Mouse (Mus musculus) stomach, adult 2 months (tissue): Measurements from ENCODE around the gene Rsph10b. TPM values are rescaled to one million over a fixed set of nuclear protein-coding genes. Genes with fewer than 3 reads are reported as not detected.

Experiments used
- polyA plus RNA-seq: library from polyadenylated mRNA; depleted of rRNA; stranded (reverse); fragments of >200 nt; gene quantifications from 2 replicates; pipeline ENCODE4 v1.2.3, GENCODE M21; 2012; rRNA removed

Gene Rsph10b
- polyA plus RNA-seq: not detected in 2 replicates

DNA sequence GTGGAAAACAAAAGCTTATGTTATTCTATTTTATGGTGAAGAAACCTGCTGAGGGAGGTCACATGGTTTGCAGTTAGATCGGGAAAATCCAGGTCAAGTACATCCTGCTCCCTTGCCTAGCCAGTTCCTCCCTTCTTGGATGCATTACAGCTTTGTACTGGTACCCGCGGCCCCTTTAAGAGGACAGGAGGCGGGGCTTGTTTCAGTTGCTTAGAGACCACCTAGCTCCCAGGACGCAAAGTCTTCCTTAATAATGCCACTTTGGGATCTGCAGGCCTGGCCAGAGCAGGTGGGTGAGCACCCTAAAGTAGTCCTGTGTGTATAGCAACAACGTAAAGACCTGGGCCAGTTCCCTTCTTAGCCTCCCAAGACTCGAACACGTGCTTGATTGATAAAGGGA, at the start of gene Rsph10b:
Gene Rsph10b, plus strand, starts transcription at position 205 of the 400 bp plus-strand sequence.

DNA sequence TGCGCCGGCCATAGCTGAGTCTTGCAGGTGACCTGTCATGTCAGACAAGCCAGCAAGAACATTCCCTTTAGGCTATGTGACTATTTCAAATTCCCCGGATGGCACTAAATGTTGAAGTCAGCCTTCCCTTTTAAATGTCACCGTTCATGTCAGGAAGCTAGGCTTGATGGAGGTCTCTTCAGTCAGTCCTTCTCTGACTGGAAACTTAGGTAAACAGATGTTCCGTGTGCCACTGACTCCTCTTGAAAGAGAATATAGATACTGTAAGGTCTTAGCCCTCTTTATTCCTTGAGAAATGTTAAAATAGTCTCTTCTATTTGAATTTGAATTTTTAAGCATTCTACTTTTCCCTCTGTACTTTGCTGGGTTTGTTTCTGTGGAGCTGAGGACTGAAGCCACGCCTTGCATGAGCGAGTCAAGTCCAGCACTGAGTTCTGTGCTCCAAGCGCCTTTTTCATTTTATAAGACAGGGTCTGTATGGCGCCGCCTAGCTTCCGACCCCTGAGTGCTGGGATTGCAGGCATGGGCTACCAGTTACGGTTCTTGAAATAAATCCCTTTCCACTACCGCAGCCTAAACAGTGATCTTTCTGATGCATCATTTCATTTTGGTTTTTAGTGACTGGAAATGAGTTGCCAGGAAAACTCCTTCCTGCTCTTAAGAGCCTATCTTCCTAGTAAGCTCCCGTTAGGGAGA, 35.1 kb upstream of the Rsph10b start, which contains the start of gene Ankrd61:
Gene Ankrd61, minus strand, starts transcription at position 51 of the 696 bp plus-strand sequence.

DNA sequence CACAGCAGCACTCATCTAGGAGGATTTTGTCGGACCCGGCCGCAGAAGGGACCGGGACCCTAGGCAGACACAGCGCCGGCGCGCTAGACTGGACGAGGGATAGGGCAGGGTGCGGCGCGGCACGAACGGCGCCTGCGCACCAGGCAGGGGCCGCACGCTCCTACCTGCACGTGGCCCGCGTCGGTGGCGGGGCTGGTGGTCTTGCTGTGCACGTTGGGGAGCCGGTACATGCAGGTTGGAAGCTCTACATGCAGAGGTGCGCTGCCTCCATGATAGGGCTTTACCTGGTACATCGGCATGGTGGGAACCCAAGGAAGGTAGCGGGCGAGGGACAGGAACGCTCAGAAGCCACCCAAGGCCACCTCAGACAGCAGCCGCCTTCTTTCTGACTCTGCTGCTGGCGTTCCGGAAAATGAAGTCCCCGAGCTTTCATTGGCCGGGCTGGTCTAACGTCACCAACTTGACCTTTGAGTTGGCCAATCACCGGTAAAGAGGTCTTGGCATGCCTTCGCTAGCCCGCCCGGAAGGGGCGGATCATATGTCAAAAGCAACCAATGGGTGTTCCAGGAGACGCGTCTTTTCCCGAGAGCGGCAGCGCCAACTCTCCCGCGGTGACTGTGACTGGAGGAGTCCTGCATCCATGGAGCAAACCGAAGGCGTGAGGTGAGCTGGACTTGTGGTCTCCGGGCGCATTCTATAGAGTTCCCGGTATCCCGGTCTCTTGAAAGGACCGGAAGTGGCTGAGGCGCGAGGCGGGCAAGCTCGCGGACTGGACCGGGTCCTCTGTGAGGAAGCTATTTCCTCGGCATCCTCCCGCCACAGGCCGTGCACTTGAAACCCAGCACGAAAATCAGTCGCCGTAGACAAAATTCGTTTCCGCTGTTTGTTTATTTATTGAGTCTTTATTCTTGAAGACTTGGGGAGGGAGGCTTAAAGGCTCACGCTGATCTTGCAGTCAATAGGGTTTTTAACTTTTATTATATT, 23.1 kb upstream of the Rsph10b start, which contains the start of the genes Aimp2 and Pms2:
Gene Aimp2, minus strand, starts transcription at position 431 of the 984 bp plus-strand sequence.
Gene Pms2, plus strand, starts transcription at position 548 of the 984 bp plus-strand sequence.

DNA sequence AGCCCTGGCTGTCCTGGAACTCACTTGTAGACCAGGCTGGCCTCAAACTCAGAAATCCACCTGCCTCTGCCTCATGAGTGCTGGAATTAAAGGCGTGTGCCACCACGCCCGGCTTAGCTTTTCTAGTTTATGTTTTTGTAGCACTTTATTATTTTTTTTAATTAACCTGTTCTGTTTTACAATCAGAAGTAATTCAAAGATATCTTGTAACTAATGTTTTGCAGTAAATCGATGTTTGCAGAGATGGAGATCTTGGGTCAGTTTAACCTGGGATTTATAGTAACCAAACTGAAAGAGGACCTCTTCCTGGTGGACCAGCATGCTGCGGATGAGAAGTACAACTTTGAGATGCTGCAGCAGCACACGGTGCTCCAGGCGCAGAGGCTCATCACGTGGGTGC, 5.0 kb upstream of the Rsph10b start, which contains the start of gene Gm42421:
Gene Gm42421, plus strand, starts transcription at position 301 of the 400 bp plus-strand sequence.

DNA sequence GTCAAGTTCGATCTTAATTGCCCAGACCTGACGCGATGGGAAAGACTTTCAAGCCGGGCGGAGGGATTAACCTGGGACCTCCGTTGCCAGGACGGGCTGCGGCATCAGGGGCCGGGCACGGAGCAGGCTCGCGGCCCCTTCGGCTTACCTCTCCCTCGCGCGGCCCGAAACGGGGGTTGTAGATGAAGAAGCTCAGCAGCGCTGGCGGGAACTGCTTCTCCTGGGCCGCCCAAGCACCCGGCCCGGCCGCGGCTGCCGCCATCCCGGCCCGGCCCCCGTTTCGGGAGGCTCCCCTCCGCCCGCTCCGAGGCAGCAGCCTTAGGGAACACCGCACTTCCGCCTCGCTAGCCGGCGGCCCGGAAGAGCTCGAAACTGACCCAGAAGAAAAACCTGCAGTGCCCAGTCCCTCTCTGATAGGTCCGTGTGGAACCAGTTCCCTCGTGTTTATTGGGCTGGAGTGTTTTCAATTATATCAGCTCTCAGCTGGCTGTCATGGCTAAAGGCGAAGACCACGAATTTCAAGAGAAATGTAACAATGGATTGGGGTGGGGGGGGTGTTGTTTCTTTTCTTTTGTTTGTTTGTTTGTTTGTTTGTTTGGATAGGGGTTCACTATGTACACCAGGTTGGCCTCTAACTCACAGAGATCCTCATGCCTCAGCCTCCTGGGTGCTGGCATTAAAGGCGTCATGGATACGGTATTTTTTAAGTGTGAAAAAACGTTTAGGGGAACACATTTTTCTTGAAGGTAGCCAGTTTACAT, 81.9 kb downstream of the Rsph10b start, which contains the start of gene Ccz1:
Gene Ccz1, minus strand, starts transcription at position 327 of the 761 bp plus-strand sequence.

DNA sequence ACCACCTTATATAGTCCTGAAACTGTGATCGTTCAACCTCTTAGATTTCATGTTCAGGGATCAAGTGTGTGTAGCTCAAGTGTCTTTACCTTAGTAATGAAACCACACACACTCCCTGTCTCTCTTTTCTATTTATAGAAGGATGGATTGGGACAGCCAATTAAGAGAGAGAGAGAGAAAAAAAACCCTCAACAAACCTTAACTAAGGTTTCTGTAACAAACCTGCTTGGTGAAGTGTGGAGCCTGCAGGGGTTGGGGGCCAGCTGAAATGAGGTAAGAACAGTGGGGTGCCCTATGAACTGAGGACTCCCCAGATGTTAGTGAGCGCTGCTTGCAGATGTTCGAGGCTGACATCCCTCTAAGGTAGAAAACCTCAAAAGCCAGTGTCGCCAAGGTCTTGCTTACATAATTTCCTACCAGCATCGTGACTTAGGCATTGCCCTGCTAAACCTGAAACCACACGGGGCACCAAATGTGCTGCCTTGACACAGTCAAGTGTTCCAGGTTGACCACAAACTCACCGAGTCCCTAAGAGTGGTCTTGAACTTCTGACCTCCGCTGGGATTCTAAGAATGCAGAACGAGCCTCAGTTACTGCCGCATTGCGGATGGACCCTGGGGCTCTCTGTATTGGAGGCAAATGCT, 93.9 kb downstream of the Rsph10b start, which contains the start of gene Ocm:
Gene Ocm, minus strand, starts transcription at position 51 of the 644 bp plus-strand sequence.

Other genes starting within 250 kb of the Rsph10b start
- gene Usp42, start 200.8 kb upstream of the Rsph10b start, polyA plus RNA-seq: 2.0 and 2.2 TPM in 2 replicates
- 6.6 and 9.0 TPM in 2 replicates for gene Eif2ak1, start 115.2 kb upstream of the Rsph10b start, polyA plus RNA-seq
- 0.03 TPM in 2 replicates for gene Ankrd61, start 35.4 kb upstream of the Rsph10b start, polyA plus RNA-seq
- 25.5 and 28.3 TPM in 2 replicates for gene Aimp2, start 23.2 kb upstream of the Rsph10b start, polyA plus RNA-seq
- 0.28 and 0.49 TPM in 2 replicates for gene Pms2, start 23.1 kb upstream of the Rsph10b start, polyA plus RNA-seq
- not detected in 2 replicates for gene Gm42421, start 4.9 kb upstream of the Rsph10b start, polyA plus RNA-seq
- 0.85 and 2.5 TPM in 2 replicates for gene Ccz1, start 81.8 kb downstream of the Rsph10b start, polyA plus RNA-seq
- not detected in 2 replicates for gene Ocm, start 93.6 kb downstream of the Rsph10b start, polyA plus RNA-seq
- gene Lmtk2, start 167.4 kb downstream of the Rsph10b start, polyA plus RNA-seq: 6.8 TPM in 2 replicates